Mouse (Mus musculus): ENCODE data around the gene Unc13d. TPM values are rescaled to one million over a fixed set of nuclear protein-coding genes. Genes with fewer than 3 reads are reported as not detected.

Unc13d gene
- polyA plus RNA-seq, 1 experiment from 2014 or later = 0.19 TPM

GRCm38 (mm10) chr11:116110131-116110530 is 32.4 kb upstream of the Unc13d start:
- no peak overlapping the region for H3K27ac ChIP-seq (ENCODE audit: low read depth, low read length)
- peaks cover 2% of the 10 kb centered on the region for H3K4me1 ChIP-seq (ENCODE audit: control insufficient read depth, insufficient read depth, low read length)
- H3K9me3 ChIP-seq (replicated peaks; ENCODE audit: control insufficient read depth, low read length) = no peaks in the 10 kb centered on the region
- no peak for DNase-seq (ENCODE audit: low spot score)
- H3K9ac ChIP-seq (ENCODE audit: low read length) = peak overlapping the region; percentile 29; the same call in 1 of the 2 replicates
- under 1% methylated on average over 26 of the region's 35 CpGs for WGBS
- peaks cover 60% of the 10 kb centered on the region for H3K27me3 ChIP-seq (replicated peaks; ENCODE audit: control insufficient read depth, insufficient read depth, low read length)
- no peaks in the 10 kb centered on the region for H3K36me3 ChIP-seq (ENCODE audit: control insufficient read depth, insufficient read depth, low read length)
- peak overlapping the region; percentile 25 for H3K4me3 ChIP-seq (ENCODE audit: low read depth, low read length)
- ATAC-seq = no peak
- H3K4me2 ChIP-seq (ENCODE audit: low read length) = peak overlapping the region; percentile 40

- Histone ChIP-seq H3K36me3 (ENCODE audit: control insufficient read depth, insufficient read depth, low read length) (no peaks in the 10 kb centered on the region), H3K4me3 (ENCODE audit: low read depth, low read length) (peak overlapping the region; percentile 25), H3K4me2 (ENCODE audit: low read length) (peak overlapping the region; percentile 40), H3K9me3 (replicated peaks; ENCODE audit: control insufficient read depth, low read length) (no peaks in the 10 kb centered on the region), H3K4me1 (ENCODE audit: control insufficient read depth, insufficient read depth, low read length) (peaks cover 3% of the 10 kb centered on the region), H3K9ac (ENCODE audit: low read length) (peak overlapping the region; percentile 29), H3K27me3 (replicated peaks; ENCODE audit: control insufficient read depth, insufficient read depth, low read length) (peaks cover 60% of the 10 kb centered on the region), H3K27ac (ENCODE audit: low read depth, low read length) (no peak overlapping the region)
- DNase-seq (ENCODE audit: low spot score) (no peak), ATAC-seq (no peak)
- WGBS = 2% methylated on average over 54 of the region's 70 CpGs
Observed at GRCm38 (mm10) chr11:116109441-116110081, 31.8 kb upstream of the Unc13d start.

- no peak for ATAC-seq
- H3K4me1 ChIP-seq (ENCODE audit: control insufficient read depth, insufficient read depth, low read length) = peaks cover 8% of the 10 kb centered on the region
- no peaks in the 10 kb centered on the region for H3K9me3 ChIP-seq (replicated peaks; ENCODE audit: control insufficient read depth, low read length)
- WGBS = 3% methylated on average over 23 of the region's 23 CpGs
- H3K27ac ChIP-seq (ENCODE audit: low read depth, low read length) = no peak overlapping the region
- no peak for DNase-seq (ENCODE audit: low spot score)
- peaks cover 60% of the 10 kb centered on the region for H3K27me3 ChIP-seq (replicated peaks; ENCODE audit: control insufficient read depth, insufficient read depth, low read length)
- H3K4me3 ChIP-seq (ENCODE audit: low read depth, low read length) = no peak overlapping the region
- no peaks in the 10 kb centered on the region for H3K36me3 ChIP-seq (ENCODE audit: control insufficient read depth, insufficient read depth, low read length)
- H3K9ac ChIP-seq (ENCODE audit: low read length) = no peak overlapping the region
- peak overlapping the region; percentile 40 for H3K4me2 ChIP-seq (ENCODE audit: low read length)
Observed at GRCm38 (mm10) chr11:116108464-116109137, 30.8 kb upstream of the Unc13d start.

- 9% methylated on average over 19 of the region's 19 CpGs for WGBS
- ATAC-seq (no peak), DNase-seq (ENCODE audit: low spot score) (no peak)
- Histone ChIP-seq H3K4me3 (ENCODE audit: low read depth, low read length) (0 out of 2 replicates have a peak overlapping the region, but pooled peaks have one; percentile 4), H3K4me1 (ENCODE audit: control insufficient read depth, insufficient read depth, low read length) (peaks cover 12% of the 10 kb centered on the region), H3K9ac (ENCODE audit: low read length) (no peak overlapping the region), H3K9me3 (replicated peaks; ENCODE audit: control insufficient read depth, low read length) (no peaks in the 10 kb centered on the region), H3K36me3 (ENCODE audit: control insufficient read depth, insufficient read depth, low read length) (no peaks in the 10 kb centered on the region), H3K27ac (ENCODE audit: low read depth, low read length) (no peak overlapping the region), H3K27me3 (replicated peaks; ENCODE audit: control insufficient read depth, insufficient read depth, low read length) (peaks cover 60% of the 10 kb centered on the region), H3K4me2 (ENCODE audit: low read length) (no peak overlapping the region)
Observed at GRCm38 (mm10) chr11:116107777-116108285, 30.1 kb upstream of the Unc13d start.

GRCm38 (mm10) chr11:116106963-116107776 is 29.4 kb upstream of the Unc13d start:
- 0 out of 2 replicates have a peak overlapping the region, but pooled peaks have one; percentile 4 for H3K4me3 ChIP-seq (ENCODE audit: low read depth, low read length)
- DNase-seq (ENCODE audit: low spot score) (no peak), ATAC-seq (no peak)
- no peak overlapping the region for H3K4me2 ChIP-seq (ENCODE audit: low read length)
- H3K9ac ChIP-seq (ENCODE audit: low read length) = no peak overlapping the region
- 17% methylated on average over 14 of the region's 14 CpGs for WGBS
- no peaks in the 10 kb centered on the region for H3K36me3 ChIP-seq (ENCODE audit: control insufficient read depth, insufficient read depth, low read length)
- peaks cover 60% of the 10 kb centered on the region for H3K27me3 ChIP-seq (replicated peaks; ENCODE audit: control insufficient read depth, insufficient read depth, low read length)
- peaks cover 12% of the 10 kb centered on the region for H3K4me1 ChIP-seq (ENCODE audit: control insufficient read depth, insufficient read depth, low read length)
- no peak overlapping the region for H3K27ac ChIP-seq (ENCODE audit: low read depth, low read length)
- H3K9me3 ChIP-seq (replicated peaks; ENCODE audit: control insufficient read depth, low read length) = no peaks in the 10 kb centered on the region

- WGBS = 31% methylated on average over 32 of the region's 32 CpGs
- Histone ChIP-seq H3K4me3 (ENCODE audit: low read depth, low read length) (no peak overlapping the region), H3K9ac (ENCODE audit: low read length) (no peak overlapping the region), H3K27ac (ENCODE audit: low read depth, low read length) (no peak overlapping the region), H3K27me3 (replicated peaks; ENCODE audit: control insufficient read depth, insufficient read depth, low read length) (peaks cover 54% of the 10 kb centered on the region), H3K9me3 (replicated peaks; ENCODE audit: control insufficient read depth, low read length) (no peaks in the 10 kb centered on the region), H3K4me1 (ENCODE audit: control insufficient read depth, insufficient read depth, low read length) (peaks cover 12% of the 10 kb centered on the region), H3K36me3 (ENCODE audit: control insufficient read depth, insufficient read depth, low read length) (no peaks in the 10 kb centered on the region), H3K4me2 (ENCODE audit: low read length) (no peak overlapping the region)
- DNase-seq (ENCODE audit: low spot score) (no peak), ATAC-seq (no peak)
Observed at GRCm38 (mm10) chr11:116106154-116106962, 28.6 kb upstream of the Unc13d start.

GRCm38 (mm10) chr11:116105065-116105464 is 27.3 kb upstream of the Unc13d start:
- no peak for DNase-seq (ENCODE audit: low spot score)
- no peak overlapping the region for H3K4me3 ChIP-seq (ENCODE audit: low read depth, low read length)
- H3K4me1 ChIP-seq (ENCODE audit: control insufficient read depth, insufficient read depth, low read length) = peaks cover 12% of the 10 kb centered on the region
- no peaks in the 10 kb centered on the region for H3K9me3 ChIP-seq (replicated peaks; ENCODE audit: control insufficient read depth, low read length)
- ATAC-seq = no peak
- H3K27ac ChIP-seq (ENCODE audit: low read depth, low read length) = no peak overlapping the region
- no peak overlapping the region for H3K9ac ChIP-seq (ENCODE audit: low read length)
- H3K27me3 ChIP-seq (replicated peaks; ENCODE audit: control insufficient read depth, insufficient read depth, low read length) = peaks cover 42% of the 10 kb centered on the region
- H3K4me2 ChIP-seq (ENCODE audit: low read length) = no peak overlapping the region
- H3K36me3 ChIP-seq (ENCODE audit: control insufficient read depth, insufficient read depth, low read length) = no peaks in the 10 kb centered on the region
- WGBS = 95% methylated on average over 2 of the region's 2 CpGs

- Histone ChIP-seq H3K27ac (ENCODE audit: low read depth, low read length) (no peak overlapping the region; the same call in 1 of the 2 replicates), H3K9ac (ENCODE audit: low read length) (no peak overlapping the region), H3K4me2 (ENCODE audit: low read length) (no peak overlapping the region), H3K9me3 (replicated peaks; ENCODE audit: control insufficient read depth, low read length) (no peaks in the 10 kb centered on the region), H3K4me1 (ENCODE audit: control insufficient read depth, insufficient read depth, low read length) (peaks cover 10% of the 10 kb centered on the region; the same call in 1 of the 2 replicates), H3K27me3 (replicated peaks; ENCODE audit: control insufficient read depth, insufficient read depth, low read length) (peaks cover 33% of the 10 kb centered on the region), H3K36me3 (ENCODE audit: control insufficient read depth, insufficient read depth, low read length) (no peaks in the 10 kb centered on the region), H3K4me3 (ENCODE audit: low read depth, low read length) (no peak overlapping the region)
- DNase-seq (ENCODE audit: low spot score) (no peak), ATAC-seq (no peak)
- 43% methylated on average over 14 of the region's 14 CpGs for WGBS
Observed at GRCm38 (mm10) chr11:116104006-116104646, 26.4 kb upstream of the Unc13d start.

All from forebrain, embryonic 14.5 days (tissue).